Mouse (Mus musculus) adrenal gland, adult 18-20 months (tissue): Measurements from ENCODE around the gene Net1. TPM values are rescaled to one million over a fixed set of nuclear protein-coding genes. Genes with fewer than 3 reads are reported as not detected.
"Not testable (repeated sequence)": the region's sequence is repeated elsewhere in the genome, so short reads cannot be mapped to it uniquely, and the experiment has no call there.

Experiments
- DNase-seq, 2 experiments: peaks; one replicate each; pipeline ENCODE4 v3.0.0; 2021 to 2022; ENCODE audit warnings: low spot score in 2 of 2
- long read RNA-seq, 2 experiments: library from polyadenylated mRNA; stranded (forward); transcript quantifications; one replicate each; pipeline ENCODE4 v2.0.0; 2021
- total RNA-seq, 2 experiments: library from RNA; stranded (reverse); gene quantifications; 1 replicate in 1 of 2; 2 replicates in 1 of 2; pipeline ENCODE4 v1.2.3; 2021

Gene Net1
- 100 to 1,000 TPM; 130 to 236 TPM for total RNA-seq
- long read RNA-seq, experiment 1, transcript Net1-202 (10 exons, 3,871 nt): major isoform, 68 of 77 reads
- long read RNA-seq, experiment 1, partial matches to known transcripts: 1 of 77 reads
- long read RNA-seq, experiment 1, other reads (novel, unspliced or antisense): 6 of 77 reads
- long read RNA-seq, experiment 2, transcript Net1-202 (10 exons, 3,871 nt): major isoform, 78 of 114 reads
- long read RNA-seq, experiment 2, partial matches to known transcripts: 33 of 114 reads
- long read RNA-seq, experiment 2, other reads (novel, unspliced or antisense): 3 of 114 reads

GRCm38 (mm10) chr13:3917571-3918311 lies at the start of gene Net1, which contains the start of gene Tubal3:
TSS of gene Net1 (minus strand) at chr13:3918220.
TSS of gene Tubal3 (plus strand) at chr13:3918274.
- DNase-seq: peak; percentile 81 to 83

- DNase-seq: no peak
These were observed 33.3 kb upstream of the Net1 start for GRCm38 (mm10) chr13:3951198-3951914.

DNA sequence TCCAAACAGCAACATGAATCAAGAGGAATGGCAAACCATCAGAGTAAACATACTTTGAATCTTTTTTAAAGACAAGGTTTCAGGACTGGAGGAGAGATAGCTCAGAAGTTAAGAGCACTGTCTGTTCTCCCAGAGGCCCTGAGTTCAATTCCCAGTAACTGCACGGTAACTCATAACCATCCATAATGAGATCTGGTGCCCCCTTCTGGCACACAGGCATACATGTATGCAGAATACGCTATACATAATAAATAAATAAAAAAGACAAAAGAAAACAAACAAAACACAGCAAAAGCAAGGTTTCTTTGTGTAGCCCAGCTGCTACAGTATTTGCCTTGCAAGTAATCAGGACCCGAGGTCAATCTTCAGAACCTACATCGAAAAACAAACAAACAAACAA lies 31.5 kb upstream of the Net1 start:
- DNase-seq: no peak

- no peak for DNase-seq
These were observed 29.2 kb upstream of the Net1 start for GRCm38 (mm10) chr13:3947267-3947666.

DNA sequence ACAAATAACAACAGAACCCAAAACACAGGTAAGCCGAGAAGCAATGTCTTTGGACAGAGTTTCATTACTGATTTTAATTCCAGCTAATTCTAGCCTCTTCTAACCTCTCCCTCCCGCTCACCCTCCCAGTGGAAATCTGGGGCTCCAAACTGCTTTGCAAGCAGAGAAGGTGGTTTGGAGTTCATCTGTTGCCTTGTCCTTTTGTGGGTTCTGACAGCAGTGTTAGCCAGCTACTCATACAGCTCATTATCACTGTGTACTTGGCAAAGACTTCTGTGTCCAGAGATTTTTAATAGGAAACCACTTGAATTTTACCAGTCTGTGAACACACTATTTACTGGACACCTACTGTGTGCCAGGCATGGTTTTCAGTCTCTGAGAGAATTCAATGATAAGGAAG lies 27.2 kb upstream of the Net1 start, which contains the start of gene Ucn3:
Gene Ucn3, minus strand, starts transcription at position 101 of the 400 bp plus-strand sequence.
- DNase-seq: no peak

- no peak for DNase-seq
These were observed 26.7 kb upstream of the Net1 start for GRCm38 (mm10) chr13:3944699-3945098.

GRCm38 (mm10) chr13:3926046-3926445 lies 8.0 kb upstream of the Net1 start:
- DNase-seq: no peak

GRCm38 (mm10) chr13:3925632-3926031 lies 7.6 kb upstream of the Net1 start:
- DNase-seq: no peak

DNA sequence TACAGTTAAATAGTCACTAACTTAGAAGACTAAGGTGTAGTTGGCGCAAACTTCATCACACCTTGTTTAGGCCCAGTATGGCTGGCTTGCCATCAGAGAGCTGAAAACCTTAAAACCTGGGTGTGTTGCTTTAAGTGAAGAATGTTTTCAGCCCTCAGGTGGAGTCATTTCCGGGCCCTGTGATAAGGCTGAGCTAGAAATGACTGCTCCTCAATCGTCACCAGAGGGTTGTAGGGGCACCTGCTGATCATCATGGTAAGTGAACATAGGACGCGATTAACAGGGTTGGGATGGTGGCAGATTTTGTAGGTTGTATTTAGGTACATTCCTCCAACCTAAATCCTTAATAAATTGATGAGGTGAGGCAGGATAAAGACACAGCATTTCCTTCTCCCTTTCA lies 6.5 kb upstream of the Net1 start:
- no peak for DNase-seq

GRCm38 (mm10) chr13:3913504-3913903 lies 4.5 kb downstream of the Net1 start:
- no peak for DNase-seq

DNA sequence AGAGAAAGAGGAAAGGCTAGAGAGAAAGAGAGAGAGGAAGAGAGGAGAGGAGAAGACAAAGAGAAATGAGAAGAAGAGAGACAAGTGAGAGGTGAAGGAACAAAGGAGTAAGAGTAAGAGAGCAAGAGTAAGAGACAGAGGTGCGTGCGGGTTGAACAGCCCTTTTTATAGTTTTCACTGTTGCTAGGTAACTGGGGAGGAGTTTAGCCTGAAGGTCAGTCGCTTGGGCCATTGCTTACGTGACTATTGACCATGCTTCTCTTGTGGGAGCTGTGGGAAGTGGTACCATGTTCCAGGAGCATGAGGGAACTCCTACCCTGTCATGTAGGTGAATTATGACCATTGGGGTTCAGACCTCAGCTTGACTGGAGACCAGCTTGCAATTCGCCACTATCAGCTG lies 7.7 kb downstream of the Net1 start:
- no peak for DNase-seq

DNA sequence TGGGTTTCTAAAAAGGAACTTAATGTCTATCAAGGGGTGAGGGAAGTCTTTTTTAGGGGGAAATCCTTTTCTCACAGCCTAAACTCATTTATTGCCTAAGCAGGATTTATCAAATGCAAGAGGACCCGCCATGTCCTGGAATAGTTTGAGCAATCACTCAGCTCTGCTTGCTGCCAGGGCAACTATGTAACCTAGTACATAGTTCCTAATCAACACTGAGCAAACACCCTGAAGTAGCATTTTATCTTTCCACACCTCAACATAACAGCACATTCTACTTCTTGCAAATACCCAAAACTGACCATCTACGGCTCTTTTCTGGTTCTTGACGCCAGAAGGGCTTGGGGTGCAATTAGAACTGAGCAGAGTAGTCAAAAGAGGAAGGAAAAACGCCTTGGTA lies 9.8 kb downstream of the Net1 start:
- DNase-seq: no peak

DNA sequence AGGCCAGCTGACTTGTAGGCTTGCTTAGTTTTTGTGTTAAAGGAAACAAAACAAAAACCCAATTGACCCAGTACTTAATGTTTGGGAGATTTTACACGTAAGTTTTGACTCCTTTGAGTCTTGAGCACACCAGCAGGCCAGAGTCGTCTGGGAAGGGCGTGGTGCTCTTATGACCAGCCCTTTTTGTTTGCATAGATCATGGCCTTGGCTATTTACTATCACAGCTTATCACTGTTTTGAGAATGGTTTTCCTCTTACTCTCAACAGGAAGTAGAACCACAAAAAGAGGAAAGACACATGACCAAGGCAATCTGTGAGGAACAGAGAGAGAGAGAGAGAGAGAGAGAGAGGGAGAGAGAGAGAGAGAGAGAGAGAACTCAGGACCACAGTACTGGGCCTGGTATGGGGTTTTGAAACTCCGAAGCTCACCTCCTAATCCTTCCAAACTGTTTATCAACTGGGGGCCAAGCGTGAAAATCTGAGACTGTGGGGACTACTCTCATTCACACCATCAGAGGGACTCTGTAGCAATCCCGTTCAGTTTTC lies 10.8 kb downstream of the Net1 start:
- DNase-seq: no peak

- no peak for DNase-seq
These were observed 18.7 kb downstream of the Net1 start for GRCm38 (mm10) chr13:3899301-3899700.

DNA sequence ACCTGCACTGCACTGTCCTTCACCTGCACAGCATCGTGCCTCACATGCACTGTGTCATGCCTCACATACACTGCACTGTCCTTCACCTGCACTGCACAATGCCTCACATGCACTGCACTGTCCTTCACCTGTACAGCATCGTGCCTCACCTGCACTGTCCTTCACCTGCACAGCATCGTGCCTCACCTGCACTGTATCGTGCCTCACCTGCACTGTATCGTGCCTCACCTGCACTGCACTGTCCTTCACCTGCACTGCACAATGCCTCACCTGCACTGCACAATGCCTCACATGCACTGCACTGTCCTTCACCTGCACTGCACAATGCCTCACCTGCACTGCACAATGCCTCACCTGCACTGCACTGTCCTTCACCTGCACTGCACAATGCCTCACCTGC lies 19.8 kb downstream of the Net1 start:
- not testable (repeated sequence) for DNase-seq

- peak; percentile 66 to 76 for DNase-seq
These were observed 21.1 kb downstream of the Net1 start for GRCm38 (mm10) chr13:3896913-3897312.

DNA sequence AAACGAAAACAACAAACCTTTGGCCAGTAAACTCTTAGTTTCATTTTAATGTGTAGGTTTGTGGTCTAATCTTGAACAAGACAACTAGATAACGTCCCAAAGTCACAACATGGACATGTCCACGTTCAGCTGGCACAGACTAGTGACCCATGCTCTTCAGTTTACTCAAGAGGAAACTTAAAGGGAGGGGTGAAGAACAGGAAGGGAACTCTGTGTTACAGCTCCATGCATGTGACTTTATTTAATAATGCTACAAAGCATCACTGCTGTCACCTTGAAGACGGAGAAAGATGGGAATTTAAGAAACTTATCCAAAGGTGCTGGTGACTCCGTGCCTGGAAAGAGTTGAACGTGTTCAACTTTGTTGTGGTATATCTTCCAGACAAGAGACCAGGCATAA lies 22.0 kb downstream of the Net1 start:
- DNase-seq: no peak

GRCm38 (mm10) chr13:3895397-3895980 lies 22.5 kb downstream of the Net1 start:
- no peak for DNase-seq

- DNase-seq: no peak
These were observed 23.5 kb downstream of the Net1 start for GRCm38 (mm10) chr13:3894549-3894948.

- DNase-seq: peak; percentile 95 to 97
These were observed 24.8 kb downstream of the Net1 start for GRCm38 (mm10) chr13:3893126-3893734.

GRCm38 (mm10) chr13:3892601-3893000 lies 25.4 kb downstream of the Net1 start:
- DNase-seq: no peak
